In the genomic region with DNA sequence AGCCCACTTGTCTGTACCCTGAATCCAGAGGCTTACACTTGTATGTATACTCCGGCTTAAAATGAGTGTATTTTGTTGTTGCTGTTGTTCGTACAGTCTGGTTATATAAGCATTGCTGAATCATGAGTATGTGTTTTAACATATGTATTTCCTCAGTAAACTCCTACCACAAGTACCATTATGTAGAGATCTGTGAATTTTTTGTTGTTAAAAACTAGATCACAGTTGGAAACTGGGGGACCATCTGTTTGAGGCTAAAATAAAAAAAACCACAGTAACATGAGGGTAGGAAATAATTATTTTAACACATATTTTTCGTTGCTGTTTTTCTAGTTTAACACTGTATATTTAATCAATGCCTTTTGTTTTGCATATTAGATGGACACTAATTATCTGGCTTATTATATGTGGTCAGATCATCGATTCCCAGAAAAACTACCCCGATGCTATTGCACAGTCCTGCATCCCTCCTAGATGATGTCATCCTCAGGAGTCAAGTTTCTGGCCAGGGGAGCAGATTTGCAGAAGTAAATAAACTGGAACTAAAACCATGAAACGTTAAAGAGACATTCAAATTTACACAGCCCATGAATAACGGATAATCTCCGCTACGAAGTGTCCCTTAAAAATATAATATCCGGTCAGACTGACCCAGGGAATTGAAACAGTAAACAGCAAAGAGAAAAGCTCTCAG, we compare ENCODE assay signal across 8 mouse cellular contexts. TPM values are rescaled to one million over a fixed set of nuclear protein-coding genes. Genes with fewer than 3 reads are reported as not detected.
DNase-seq lines count a peak whose midpoint lies in the region; ATAC-seq and TF ChIP-seq lines count a peak whose summit lies in the region.

No protein-coding gene starts in this region.

- peak; percentile 56; the same call in 1 of the 2 replicates for ATAC-seq in hindbrain, embryonic 15.5 days (ENCODE audit: low FRiP score, low read depth)
- peak; percentile 38; the same call in 1 of the 2 replicates for ATAC-seq in midbrain, embryonic 12.5 days (ENCODE audit: low FRiP score, low read depth)

- H3K27me3 ChIP-seq in hindbrain, embryonic 15.5 days = no peaks in the 10 kb centered on the region
- H3K27me3 ChIP-seq in midbrain, embryonic 12.5 days = no peaks in the 10 kb centered on the region

- H3K4me2 ChIP-seq in hindbrain, embryonic 15.5 days = peak overlapping the region; percentile 42
- peak overlapping the region; percentile 44 for H3K4me2 ChIP-seq in midbrain, embryonic 12.5 days (replicated peaks)

- H3K4me3 ChIP-seq in bone marrow macrophage, adult 2 months (ENCODE audit: insufficient read depth, low read length) = peak overlapping the region; percentile 43
- no peak overlapping the region for H3K4me3 ChIP-seq in hindbrain, embryonic 15.5 days
- peak overlapping the region; percentile 18 for H3K4me3 ChIP-seq in midbrain, embryonic 12.5 days

- DNase-seq in gastrocnemius, postnatal 25 days = peak; percentile 19
- no peak for DNase-seq in gastrocnemius, postnatal 14 days
- no peak for DNase-seq in adrenal gland, postnatal 36 days
- DNase-seq in embryo, embryonic 10 days (ENCODE audit: low spot score) = no peak
- DNase-seq in right cerebral cortex, postnatal 25 days = no peak

- H3K9me3 ChIP-seq in hindbrain, embryonic 15.5 days = no peaks in the 10 kb centered on the region
- 0 out of 2 replicates have a peak, but pooled peaks cover 3% of the 10 kb centered on the region for H3K9me3 ChIP-seq in midbrain, embryonic 12.5 days

- intact Hi-C loops in gastrocnemius, postnatal 14 days (cut with DNase I; ENCODE audit: low total_unique reads) = no loop called here

- WGBS in hindbrain, embryonic 15.5 days = 58% methylated on average over 10 of the region's 10 CpGs
- WGBS in midbrain, embryonic 12.5 days = 63% methylated on average over 10 of the region's 10 CpGs

- peak overlapping the region; percentile 24 for H3K27ac ChIP-seq in bone marrow macrophage, adult 2 months (ENCODE audit: insufficient read depth, low read depth, low read length)
- H3K27ac ChIP-seq in hindbrain, embryonic 15.5 days (replicated peaks) = peak overlapping the region; percentile 45; the same call in 1 of the 2 replicates
- peak overlapping the region; percentile 49; the same call in 1 of the 2 replicates for H3K27ac ChIP-seq in midbrain, embryonic 12.5 days (replicated peaks)

- TF ChIP-seq POLR2A in bone marrow macrophage, adult 2 months (IDR thresholded peaks at IDR 0.05; ENCODE audit: borderline replicate concordance, low read depth, low read length) = no peak

- no peak for TF ChIP-seq CTCF in bone marrow macrophage, adult 2 months (IDR thresholded peaks at IDR 0.05; ENCODE audit: low read depth, low read length)

- H3K9ac ChIP-seq in hindbrain, embryonic 15.5 days = no peak overlapping the region
- no peak overlapping the region for H3K9ac ChIP-seq in midbrain, embryonic 12.5 days (replicated peaks)

- no peaks in the 10 kb centered on the region for H3K36me3 ChIP-seq in hindbrain, embryonic 15.5 days
- H3K36me3 ChIP-seq in midbrain, embryonic 12.5 days = no peaks in the 10 kb centered on the region

- H3K4me1 ChIP-seq in bone marrow macrophage, adult 2 months (ENCODE audit: control insufficient read depth, insufficient read depth, low read length) = 0 out of 2 replicates have a peak, but pooled peaks cover 2% of the 10 kb centered on the region
- peaks cover 8% of the 10 kb centered on the region for H3K4me1 ChIP-seq in hindbrain, embryonic 15.5 days (replicated peaks)
- peaks cover 7% of the 10 kb centered on the region for H3K4me1 ChIP-seq in midbrain, embryonic 12.5 days

RNA-seq across cellular contexts. Expression of gene Cep85l, which starts 18.2 kb away (rescaled TPM):
- 10 to 100 TPM; 30.7 to 85.6 TPM for total RNA-seq in gastrocnemius, postnatal 25 days (2021)
- total RNA-seq in gastrocnemius, postnatal 14 days (2021) = 10 to 100 TPM; 28.0 to 68.5 TPM
- polyA plus RNA-seq in bone marrow macrophage, adult 2 months (2012; ENCODE audit: insufficient read depth, insufficient read length, missing spikeins) = 4.1 and 9.5 TPM in 2 replicates
- 5.0 TPM in 2 replicates for polyA plus RNA-seq in hindbrain, embryonic 15.5 days (2015; fragmentation: Nextera tagmentation; extraction: Ambion mirVana)
- 6.9 and 7.2 TPM in 2 replicates for polyA plus RNA-seq in midbrain, embryonic 12.5 days (2016; fragmentation: Nextera tagmentation; extraction: Ambion mirVana)
- 10 to 100 TPM; 11.7 to 14.6 TPM for total RNA-seq in adrenal gland, postnatal 36 days (2021)
